8 mouse cellular contexts compared by ENCODE assay signal in genomic region chr4:156077499-156078301, GRCm38 (mm10). TPM values are rescaled to one million over a fixed set of nuclear protein-coding genes. Genes with fewer than 3 reads are reported as not detected.
DNase-seq lines count a peak whose midpoint lies in the region; ATAC-seq and TF ChIP-seq lines count a peak whose summit lies in the region.

No protein-coding gene starts in this region.

- H3K4me3 ChIP-seq in embryonic facial prominence, embryonic 13.5 days, result peak overlapping the region; percentile 46
- peak overlapping the region; percentile 31 for H3K4me3 ChIP-seq in hindbrain, embryonic 11.5 days (ENCODE audit: low read depth, low read length)
- peak overlapping the region; percentile 41 for H3K4me3 ChIP-seq in limb, embryonic 14.5 days (replicated peaks; ENCODE audit: low read length)
- H3K4me3 ChIP-seq in midbrain, embryonic 13.5 days (replicated peaks), result peak overlapping the region; percentile 39
- peak overlapping the region; percentile 37 for H3K4me3 ChIP-seq in stomach, embryonic 14.5 days (ENCODE audit: low read depth, low read length)

- peak; percentile 13 for DNase-seq in left cerebral cortex, postnatal 4 days
- DNase-seq in left cerebral cortex, postnatal 36 days (ENCODE audit: low spot score in 2 of 2), result no peak
- peak; percentile 57 for DNase-seq in hindbrain, embryonic 11.5 days (ENCODE audit: low spot score)
- peak; percentile 19 for DNase-seq in limb, embryonic 14.5 days (ENCODE audit: low spot score)
- DNase-seq in adipocyte (ENCODE audit: low spot score), result no peak

- no peak for TF ChIP-seq POLR2A in limb, embryonic 14.5 days (IDR thresholded peaks at IDR 0.05; ENCODE audit: borderline replicate concordance, extremely low read depth, insufficient read depth, insufficient read length)

- H3K36me3 ChIP-seq in embryonic facial prominence, embryonic 13.5 days, result no peaks in the 10 kb centered on the region
- no peaks in the 10 kb centered on the region for H3K36me3 ChIP-seq in hindbrain, embryonic 11.5 days (ENCODE audit: control insufficient read depth, insufficient read depth, low read length)
- no peaks in the 10 kb centered on the region for H3K36me3 ChIP-seq in limb, embryonic 14.5 days (ENCODE audit: control insufficient read depth, insufficient read depth, low read length)
- H3K36me3 ChIP-seq in midbrain, embryonic 13.5 days, result no peaks in the 10 kb centered on the region
- H3K36me3 ChIP-seq in stomach, embryonic 14.5 days (ENCODE audit: control insufficient read depth, insufficient read depth, low read length), result no peaks in the 10 kb centered on the region

- peak; percentile 68 for ATAC-seq in embryonic facial prominence, embryonic 13.5 days (ENCODE audit: insufficient number of reproducible peaks, insufficient read depth, low FRiP score, low TSS enrichment, low read depth)
- peak; percentile 66; the same call in 1 of the 2 replicates for ATAC-seq in hindbrain, embryonic 11.5 days (ENCODE audit: low FRiP score)
- peak; percentile 63; the same call in 1 of the 2 replicates for ATAC-seq in limb, embryonic 14.5 days (ENCODE audit: low FRiP score, low read depth)
- ATAC-seq in midbrain, embryonic 13.5 days, result peak; percentile 62; the same call in 1 of the 2 replicates
- peak; percentile 80 for ATAC-seq in stomach, embryonic 14.5 days (ENCODE audit: insufficient number of reproducible peaks, insufficient read depth, low FRiP score, low read depth)

- peaks cover 19% of the 10 kb centered on the region for H3K27me3 ChIP-seq in embryonic facial prominence, embryonic 13.5 days
- H3K27me3 ChIP-seq in hindbrain, embryonic 11.5 days (ENCODE audit: control insufficient read depth, insufficient read depth, low read length), result peaks cover 16% of the 10 kb centered on the region
- peaks cover 10% of the 10 kb centered on the region for H3K27me3 ChIP-seq in limb, embryonic 14.5 days (ENCODE audit: control insufficient read depth, insufficient read depth, low read length)
- peaks cover 31% of the 10 kb centered on the region for H3K27me3 ChIP-seq in midbrain, embryonic 13.5 days
- peaks cover 6% of the 10 kb centered on the region for H3K27me3 ChIP-seq in stomach, embryonic 14.5 days (ENCODE audit: control insufficient read depth, insufficient read depth, low read length)

- under 1% methylated on average over 57 of the region's 58 CpGs for WGBS in embryonic facial prominence, embryonic 13.5 days
- under 1% methylated on average over 58 of the region's 58 CpGs for WGBS in hindbrain, embryonic 11.5 days
- 1% methylated on average over 58 of the region's 58 CpGs for WGBS in limb, embryonic 14.5 days
- under 1% methylated on average over 58 of the region's 58 CpGs for WGBS in midbrain, embryonic 13.5 days
- whole genome bisulfite sequencing in stomach, embryonic 14.5 days, result under 1% methylated on average over 58 of the region's 58 CpGs

- H3K9ac ChIP-seq in embryonic facial prominence, embryonic 13.5 days, result peak overlapping the region; percentile 64
- peak overlapping the region; percentile 55 for H3K9ac ChIP-seq in hindbrain, embryonic 11.5 days (ENCODE audit: low read depth, low read length)
- H3K9ac ChIP-seq in limb, embryonic 14.5 days (ENCODE audit: low read depth, low read length, severe bottlenecking), result peak overlapping the region; percentile 50
- peak overlapping the region; percentile 52; the same call in 1 of the 2 replicates for H3K9ac ChIP-seq in midbrain, embryonic 13.5 days (replicated peaks)
- H3K9ac ChIP-seq in stomach, embryonic 14.5 days (replicated peaks; ENCODE audit: low read depth, low read length), result peak overlapping the region; percentile 46

- H3K4me2 ChIP-seq in embryonic facial prominence, embryonic 13.5 days, result peak overlapping the region; percentile 85
- H3K4me2 ChIP-seq in hindbrain, embryonic 11.5 days (replicated peaks; ENCODE audit: low read depth, low read length), result peak overlapping the region; percentile 64
- H3K4me2 ChIP-seq in limb, embryonic 14.5 days (replicated peaks; ENCODE audit: low read depth, low read length, severe bottlenecking), result peak overlapping the region; percentile 89
- peak overlapping the region; percentile 61 for H3K4me2 ChIP-seq in midbrain, embryonic 13.5 days (replicated peaks)
- peak overlapping the region; percentile 79 for H3K4me2 ChIP-seq in stomach, embryonic 14.5 days (replicated peaks; ENCODE audit: low read depth, low read length)

- intact Hi-C loops in left cerebral cortex, postnatal 4 days (cut with DNase I), result no loop called here
- intact Hi-C loops in left cerebral cortex, postnatal 36 days (cut with DNase I), result no loop called here

- no peaks in the 10 kb centered on the region for H3K9me3 ChIP-seq in embryonic facial prominence, embryonic 13.5 days
- no peaks in the 10 kb centered on the region for H3K9me3 ChIP-seq in hindbrain, embryonic 11.5 days (ENCODE audit: control insufficient read depth, low read length)
- H3K9me3 ChIP-seq in limb, embryonic 14.5 days (ENCODE audit: control insufficient read depth, low read length), result no peaks in the 10 kb centered on the region
- H3K9me3 ChIP-seq in midbrain, embryonic 13.5 days, result no peaks in the 10 kb centered on the region
- H3K9me3 ChIP-seq in stomach, embryonic 14.5 days (ENCODE audit: control insufficient read depth, low read depth, low read length), result no peaks in the 10 kb centered on the region

- peaks cover 23% of the 10 kb centered on the region for H3K4me1 ChIP-seq in embryonic facial prominence, embryonic 13.5 days
- H3K4me1 ChIP-seq in hindbrain, embryonic 11.5 days (replicated peaks; ENCODE audit: control insufficient read depth, insufficient read depth, low read length), result peaks cover 3% of the 10 kb centered on the region; the same call in 1 of the 2 replicates
- H3K4me1 ChIP-seq in limb, embryonic 14.5 days (ENCODE audit: control insufficient read depth, insufficient read depth, low read length), result peaks cover 23% of the 10 kb centered on the region
- H3K4me1 ChIP-seq in midbrain, embryonic 13.5 days (replicated peaks), result peaks cover 12% of the 10 kb centered on the region
- H3K4me1 ChIP-seq in stomach, embryonic 14.5 days (ENCODE audit: control insufficient read depth, insufficient read depth, low read length), result peaks cover 11% of the 10 kb centered on the region; the same call in 1 of the 2 replicates

- peak overlapping the region; percentile 53 for H3K27ac ChIP-seq in embryonic facial prominence, embryonic 13.5 days
- no peak overlapping the region for H3K27ac ChIP-seq in hindbrain, embryonic 11.5 days (ENCODE audit: low read depth, low read length)
- H3K27ac ChIP-seq in limb, embryonic 14.5 days (replicated peaks; ENCODE audit: low read depth, low read length), result no peak overlapping the region
- no peak overlapping the region for H3K27ac ChIP-seq in midbrain, embryonic 13.5 days
- H3K27ac ChIP-seq in stomach, embryonic 14.5 days (ENCODE audit: low read length), result peak overlapping the region; percentile 86

RNA-seq across cellular contexts. Expression of gene Ttll10, which starts 18.5 kb away (rescaled TPM):
- not detected for total RNA-seq in left cerebral cortex, postnatal 4 days (2021)
- total RNA-seq in left cerebral cortex, postnatal 36 days (2021), result not detected
- polyA plus RNA-seq in embryonic facial prominence, embryonic 13.5 days (2015; fragmentation: Nextera tagmentation; extraction: Ambion mirVana), result 2.0 and 2.7 TPM in 2 replicates
- 0.10 TPM in 1 of 2 replicates, not detected in the other for polyA plus RNA-seq in hindbrain, embryonic 11.5 days (2014; fragmentation: Nextera tagmentation; extraction: Ambion mirVana)
- polyA plus RNA-seq in limb, embryonic 14.5 days (2012; rRNA removed), result 4.0 and 4.2 TPM in 2 replicates
- 2.4 and 2.6 TPM in 2 replicates for polyA plus RNA-seq in limb, embryonic 14.5 days (2014; fragmentation: Nextera tagmentation; extraction: Ambion mirVana)
- not detected in 2 replicates for polyA plus RNA-seq in midbrain, embryonic 13.5 days (2015; fragmentation: Nextera tagmentation; extraction: Ambion mirVana)
- 6.0 and 6.2 TPM in 2 replicates for polyA plus RNA-seq in stomach, embryonic 14.5 days (2014; fragmentation: Nextera tagmentation; extraction: Ambion mirVana)

RNA-seq across cellular contexts. Expression of gene 9430015G10Rik, which starts 32.1 kb away (rescaled TPM):
- 10 to 100 TPM; 34.6 to 37.5 TPM for total RNA-seq in left cerebral cortex, postnatal 4 days (2021)
- total RNA-seq in left cerebral cortex, postnatal 36 days (2021), result 10 to 100 TPM; 27.0 to 35.8 TPM
- polyA plus RNA-seq in embryonic facial prominence, embryonic 13.5 days (2015; fragmentation: Nextera tagmentation; extraction: Ambion mirVana), result 40.3 and 43.8 TPM in 2 replicates
- 44.0 and 44.4 TPM in 2 replicates for polyA plus RNA-seq in hindbrain, embryonic 11.5 days (2014; fragmentation: Nextera tagmentation; extraction: Ambion mirVana)
- polyA plus RNA-seq in limb, embryonic 14.5 days (2012; rRNA removed), result 74.5 and 92.4 TPM in 2 replicates
- 34.4 and 38.3 TPM in 2 replicates for polyA plus RNA-seq in limb, embryonic 14.5 days (2014; fragmentation: Nextera tagmentation; extraction: Ambion mirVana)
- polyA plus RNA-seq in midbrain, embryonic 13.5 days (2015; fragmentation: Nextera tagmentation; extraction: Ambion mirVana), result 36.6 and 40.6 TPM in 2 replicates
- 35.9 and 38.4 TPM in 2 replicates for polyA plus RNA-seq in stomach, embryonic 14.5 days (2014; fragmentation: Nextera tagmentation; extraction: Ambion mirVana)

RNA-seq across cellular contexts. Expression of gene Tnfrsf18, which starts 51.7 kb away (rescaled TPM):
- total RNA-seq in left cerebral cortex, postnatal 4 days (2021), result not detected
- total RNA-seq in left cerebral cortex, postnatal 36 days (2021), result not detected
- 3.0 and 4.1 TPM in 2 replicates for polyA plus RNA-seq in embryonic facial prominence, embryonic 13.5 days (2015; fragmentation: Nextera tagmentation; extraction: Ambion mirVana)
- 0.74 and 2.4 TPM in 2 replicates for polyA plus RNA-seq in hindbrain, embryonic 11.5 days (2014; fragmentation: Nextera tagmentation; extraction: Ambion mirVana)
- polyA plus RNA-seq in limb, embryonic 14.5 days (2012; rRNA removed), result 1.9 TPM in 2 replicates
- polyA plus RNA-seq in limb, embryonic 14.5 days (2014; fragmentation: Nextera tagmentation; extraction: Ambion mirVana), result 3.7 and 4.7 TPM in 2 replicates
- 2.0 and 2.3 TPM in 2 replicates for polyA plus RNA-seq in midbrain, embryonic 13.5 days (2015; fragmentation: Nextera tagmentation; extraction: Ambion mirVana)
- polyA plus RNA-seq in stomach, embryonic 14.5 days (2014; fragmentation: Nextera tagmentation; extraction: Ambion mirVana), result 2.7 and 3.2 TPM in 2 replicates

RNA-seq across cellular contexts. Expression of gene Rnf223, which starts 52.6 kb away (rescaled TPM):
- total RNA-seq in left cerebral cortex, postnatal 4 days (2021), result under 1 TPM; 0.42 to 0.72 TPM
- 1 to 10 TPM in 1 of 2 experiments, under 1 TPM in 1; 0.84 to 1.1 TPM for total RNA-seq in left cerebral cortex, postnatal 36 days (2021)
- polyA plus RNA-seq in embryonic facial prominence, embryonic 13.5 days (2015; fragmentation: Nextera tagmentation; extraction: Ambion mirVana), result 0.30 and 0.40 TPM in 2 replicates
- 0.73 and 0.76 TPM in 2 replicates for polyA plus RNA-seq in hindbrain, embryonic 11.5 days (2014; fragmentation: Nextera tagmentation; extraction: Ambion mirVana)
- polyA plus RNA-seq in limb, embryonic 14.5 days (2012; rRNA removed), result 1.5 and 2.0 TPM in 2 replicates
- 0.61 and 0.65 TPM in 2 replicates for polyA plus RNA-seq in limb, embryonic 14.5 days (2014; fragmentation: Nextera tagmentation; extraction: Ambion mirVana)
- polyA plus RNA-seq in midbrain, embryonic 13.5 days (2015; fragmentation: Nextera tagmentation; extraction: Ambion mirVana), result 0.66 and 0.93 TPM in 2 replicates
- polyA plus RNA-seq in stomach, embryonic 14.5 days (2014; fragmentation: Nextera tagmentation; extraction: Ambion mirVana), result 0.19 and 0.45 TPM in 2 replicates

Comparison
In these comparisons a context has a peak if more than half of its experiments do, and no peak if none do; other contexts are left out.
1. DNase-seq: peak in left cerebral cortex, postnatal 4 days (single experiment), hindbrain, embryonic 11.5 days (single experiment) and limb, embryonic 14.5 days (single experiment); none in left cerebral cortex, postnatal 36 days (0 of 2) and adipocyte (single experiment).
2. H3K27ac ChIP-seq: peak in embryonic facial prominence, embryonic 13.5 days (single experiment) and stomach, embryonic 14.5 days (single experiment); none in hindbrain, embryonic 11.5 days (single experiment), limb, embryonic 14.5 days (single experiment) and midbrain, embryonic 13.5 days (single experiment).
3. Peak in every context shown above with its lines, with median percentiles within 50 percentile points of each other: ATAC-seq, H3K4me2 ChIP-seq, H3K4me3 ChIP-seq and H3K9ac ChIP-seq.